Mouse (Mus musculus) neutrophil, adult 5-6 weeks (primary cell): ENCODE measurements around the gene Arpc1b. TPM values are rescaled to one million over a fixed set of nuclear protein-coding genes. Genes with fewer than 3 reads are reported as not detected.
"Not testable (repeated sequence)": the region's sequence is repeated elsewhere in the genome, so short reads cannot be mapped to it uniquely, and the experiment has no call there.

Experiments
- ATAC-seq: fragments of 151-379, 151-347 bp; 2 replicates; pipeline ENCODE4 v1.8.0; 2017; ENCODE audit warnings: mild to moderate bottlenecking, moderate TSS enrichment; ENCODE audit not compliant: insufficient number of reproducible peaks, poor library complexity, low FRiP score, severe bottlenecking; ENCODE audit errors: extremely low read depth
- total RNA-seq: library from RNA; stranded (forward); fragments of 200-1000 nt; gene quantifications from 2 replicates; pipeline ENCODE4 v1.2.3, GENCODE M21; 2017

The Arpc1b gene
- total RNA-seq, 1 experiment from 2014 or later = 552 TPM

GRCm38 (mm10) chr5:145110401-145110800 is 3.6 kb upstream of the Arpc1b start:
- no peak for ATAC-seq

GRCm38 (mm10) chr5:145112566-145112965 is 1.4 kb upstream of the Arpc1b start:
- no peak for ATAC-seq

GRCm38 (mm10) chr5:145113416-145113815 is 599 bp upstream of the Arpc1b start:
- no peak for ATAC-seq

- ATAC-seq = peak; percentile 45
Observed at GRCm38 (mm10) chr5:145114606-145115473, 825 bp downstream of the Arpc1b start.

GRCm38 (mm10) chr5:145115736-145116135 is 1.7 kb downstream of the Arpc1b start:
- ATAC-seq = no peak

- ATAC-seq = peak; percentile 63
Observed at GRCm38 (mm10) chr5:145116316-145116715, 2.3 kb downstream of the Arpc1b start.

- peak; percentile 20; the same call in 1 of the 2 replicates for ATAC-seq
Observed at GRCm38 (mm10) chr5:145116916-145117315, 2.9 kb downstream of the Arpc1b start.

- no peak for ATAC-seq
Observed at GRCm38 (mm10) chr5:145118005-145118404, 4.0 kb downstream of the Arpc1b start.

- ATAC-seq = no peak
Observed at GRCm38 (mm10) chr5:145118461-145118860, 4.4 kb downstream of the Arpc1b start.

GRCm38 (mm10) chr5:145119385-145119784 is 5.4 kb downstream of the Arpc1b start:
- ATAC-seq = 0 out of 2 replicates have a peak, but pooled peaks have one; percentile 16

GRCm38 (mm10) chr5:145120921-145121320 is 6.9 kb downstream of the Arpc1b start:
- no peak for ATAC-seq

GRCm38 (mm10) chr5:145123396-145123795 is 9.4 kb downstream of the Arpc1b start:
- ATAC-seq = no peak

GRCm38 (mm10) chr5:145126580-145126979 is 12.6 kb downstream of the Arpc1b start:
- no peak for ATAC-seq

- ATAC-seq = no peak
Observed at GRCm38 (mm10) chr5:145129124-145129523, 15.1 kb downstream of the Arpc1b start.

- ATAC-seq = not testable (repeated sequence)
Observed at GRCm38 (mm10) chr5:145129773-145130172, 15.8 kb downstream of the Arpc1b start.

- ATAC-seq = no peak
Observed at GRCm38 (mm10) chr5:145130191-145130590, 16.2 kb downstream of the Arpc1b start.

GRCm38 (mm10) chr5:145130995-145131394 is 17.0 kb downstream of the Arpc1b start:
- no peak for ATAC-seq

- not testable (repeated sequence) for ATAC-seq
Observed at GRCm38 (mm10) chr5:145133275-145133674, 19.3 kb downstream of the Arpc1b start.

GRCm38 (mm10) chr5:145138836-145139235 is 24.8 kb downstream of the Arpc1b start:
- ATAC-seq = no peak
